Mouse (Mus musculus) cortical plate, adult 2 months (tissue): ENCODE measurements around the gene Pgs1.

Experiments used
- CTCF ChIP-seq: fragments of 200-500 bp; IDR thresholded peaks from 2 replicates; pipeline ENCODE4 v1.5.1; 2011; ENCODE audit warnings: mild to moderate bottlenecking, control low read depth, low read length; ENCODE audit not compliant: insufficient read depth; ENCODE audit errors: extremely low read depth
- POLR2A ChIP-seq: fragments of 200-500 bp; IDR thresholded peaks from 2 replicates; pipeline ENCODE4 v1.6.1; 2011; ENCODE audit warnings: mild to moderate bottlenecking, low read length, control low read depth; ENCODE audit not compliant: insufficient read depth; ENCODE audit errors: extremely low read depth

DNA sequence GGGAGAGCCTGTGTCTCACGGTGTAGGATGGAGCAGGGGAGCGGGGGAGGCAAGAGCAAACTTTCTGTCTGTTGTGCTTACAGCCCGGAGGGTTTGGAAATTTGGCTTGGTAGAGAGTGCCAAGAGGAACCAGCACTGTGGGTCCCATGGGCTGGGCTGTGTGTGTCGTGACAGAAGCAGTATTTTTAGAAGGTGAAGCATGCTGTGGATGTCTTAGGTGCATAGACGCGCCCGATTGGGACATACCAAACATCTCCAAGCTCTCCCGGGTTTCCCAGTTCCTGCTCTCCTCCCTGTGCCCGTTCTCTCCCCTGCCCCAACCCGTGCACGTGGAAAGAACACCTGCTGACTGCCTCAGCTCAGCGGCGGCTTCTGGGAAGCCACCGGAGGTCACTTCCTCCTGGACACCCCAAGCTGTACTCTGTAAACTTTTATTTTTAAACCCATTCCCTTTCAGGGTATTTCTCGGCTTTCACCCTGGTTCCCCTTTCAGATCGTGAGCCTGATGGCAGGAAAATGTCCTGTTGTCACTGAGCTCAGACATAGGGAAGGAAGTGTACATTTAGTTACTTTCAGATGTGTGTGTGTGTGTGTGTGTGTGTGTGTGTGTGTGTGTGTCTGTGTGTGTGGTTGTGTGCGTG is 26.2 kb upstream of the Pgs1 start:
- TF ChIP-seq CTCF (no peak), POLR2A (no peak)
